Mouse (Mus musculus) kidney, embryonic 14.5 days (tissue): ENCODE measurements around the gene Gm1673. TPM values are rescaled to one million over a fixed set of nuclear protein-coding genes. Genes with fewer than 3 reads are reported as not detected.

ENCODE experiments used
- ATAC-seq: fragments of 200-750 bp; cut with Nextera tagmentation; 2 replicates; pipeline ENCODE4 v1.8.0; 2017; ENCODE audit warnings: moderate number of reproducible peaks, mild to moderate bottlenecking, moderate TSS enrichment, moderate library complexity; ENCODE audit not compliant: low FRiP score, low TSS enrichment
- H3K27ac ChIP-seq: fragments of 300-500 bp; sonication (generic); 2 replicates; pipeline ENCODE4 v1.5.1; 2014; ENCODE audit warnings: low read depth, mild to moderate bottlenecking, low read length, moderate library complexity, mixed read lengths
- H3K27me3 ChIP-seq: fragments of 300-500 bp; sonication (generic); 2 replicates; pipeline ENCODE4 v1.6.1; 2014; ENCODE audit warnings: mild to moderate bottlenecking, low read length; ENCODE audit not compliant: control insufficient read depth, insufficient read depth
- H3K36me3 ChIP-seq: fragments of 300-500 bp; sonication (generic); 2 replicates; pipeline ENCODE4 v1.6.1; 2014; ENCODE audit warnings: low read length, mixed read lengths; ENCODE audit not compliant: control insufficient read depth, insufficient read depth
- H3K4me1 ChIP-seq: fragments of 300-500 bp; sonication (generic); 2 replicates; pipeline ENCODE4 v1.6.1; 2014; ENCODE audit warnings: low read length, mixed read lengths; ENCODE audit not compliant: control insufficient read depth, insufficient read depth
- H3K4me2 ChIP-seq: fragments of 300-500 bp; sonication (generic); replicated peaks from 2 replicates; pipeline ENCODE4 v1.6.1; 2014; ENCODE audit warnings: low read depth, mild to moderate bottlenecking, low read length
- H3K4me3 ChIP-seq: fragments of 300-500 bp; sonication (generic); 2 replicates; pipeline ENCODE4 v1.5.1; 2014; ENCODE audit warnings: mild to moderate bottlenecking, low read length
- H3K9ac ChIP-seq: fragments of 300-500 bp; sonication (generic); 2 replicates; pipeline ENCODE4 v1.6.1; 2014; ENCODE audit warnings: low read depth, mild to moderate bottlenecking, low read length, moderate library complexity
- H3K9me3 ChIP-seq: fragments of 300-500 bp; sonication (generic); 2 replicates; pipeline ENCODE4 v1.6.1; 2016; ENCODE audit warnings: low read length; ENCODE audit not compliant: control insufficient read depth
- WGBS: fragments of 180-500 bp; shearing (Covaris S2); extraction: QIAGEN DNeasy Blood & Tissue Kit; methylation state at CpG from one replicate; pipeline ENCODE4 v1.1.7; 2014; 5-methylcytosine and 5-hydroxymethylcytosine counted together
- polyA plus RNA-seq: library from polyadenylated mRNA; unstranded; fragments of >200 nt; fragmentation: Nextera tagmentation; extraction: Ambion mirVana; gene quantifications from 2 replicates; pipeline ENCODE4 v1.2.1, GENCODE M21; 2014

Gene Gm1673
- polyA plus RNA-seq, 1 experiment from 2014 or later: 79.8 TPM

DNA sequence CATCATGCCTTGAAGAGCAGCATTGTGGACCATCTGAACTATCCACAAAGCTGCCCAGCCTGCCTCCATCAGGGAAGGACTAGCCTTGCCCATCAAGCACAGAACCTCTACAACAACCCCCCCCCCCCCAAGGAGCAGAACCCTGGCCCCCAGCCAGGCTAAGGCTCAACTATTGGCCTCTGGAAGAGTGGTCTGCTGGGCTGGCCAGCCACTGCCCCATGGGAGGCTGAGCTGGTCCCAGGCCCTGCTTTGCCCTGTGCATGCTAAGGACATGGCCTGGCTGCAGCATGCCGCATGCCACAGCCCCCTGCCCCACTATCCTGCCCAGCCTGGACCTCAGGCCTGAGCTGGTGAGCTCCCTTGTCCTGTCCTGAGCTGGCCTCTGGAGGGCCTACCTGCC, 18.2 kb downstream of the Gm1673 start:
- 100% methylated on average over 1 of the region's 1 CpGs for WGBS
- Histone ChIP-seq H3K9me3 (no peaks in the 10 kb centered on the region), H3K27me3 (peaks cover 31% of the 10 kb centered on the region), H3K4me1 (peaks cover 10% of the 10 kb centered on the region), H3K4me3 (no peak overlapping the region), H3K9ac (no peak overlapping the region), H3K27ac (no peak overlapping the region), H3K36me3 (no peaks in the 10 kb centered on the region), H3K4me2 (no peak overlapping the region)
- ATAC-seq: no peak

DNA sequence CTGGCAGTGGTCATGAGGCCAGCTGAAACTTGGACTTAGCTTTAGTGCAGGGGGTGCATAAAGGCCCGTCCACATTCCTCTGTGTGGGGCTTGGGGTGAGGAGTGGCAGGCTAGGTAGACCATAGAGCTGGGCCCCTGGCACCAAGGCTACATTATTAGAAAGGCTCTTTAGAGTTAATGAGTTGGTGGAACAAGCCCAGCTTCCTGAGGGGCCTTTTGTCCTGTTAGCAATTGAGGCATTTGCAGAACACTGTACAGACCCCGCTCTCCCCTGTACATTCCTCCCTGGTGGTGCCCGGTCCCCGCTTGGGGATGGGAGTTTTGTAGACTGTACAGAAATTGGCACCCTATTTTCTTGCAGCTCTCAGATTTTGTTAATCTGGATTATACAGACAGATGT, 19.4 kb downstream of the Gm1673 start:
- H3K36me3 ChIP-seq: no peaks in the 10 kb centered on the region
- no peak for ATAC-seq
- no peaks in the 10 kb centered on the region for H3K9me3 ChIP-seq
- no peak overlapping the region for H3K27ac ChIP-seq
- H3K4me3 ChIP-seq: no peak overlapping the region
- peaks cover 4% of the 10 kb centered on the region for H3K4me1 ChIP-seq
- H3K27me3 ChIP-seq: peaks cover 19% of the 10 kb centered on the region
- H3K9ac ChIP-seq: no peak overlapping the region
- no peak overlapping the region for H3K4me2 ChIP-seq
- WGBS: 84% methylated on average over 4 of the region's 4 CpGs

DNA sequence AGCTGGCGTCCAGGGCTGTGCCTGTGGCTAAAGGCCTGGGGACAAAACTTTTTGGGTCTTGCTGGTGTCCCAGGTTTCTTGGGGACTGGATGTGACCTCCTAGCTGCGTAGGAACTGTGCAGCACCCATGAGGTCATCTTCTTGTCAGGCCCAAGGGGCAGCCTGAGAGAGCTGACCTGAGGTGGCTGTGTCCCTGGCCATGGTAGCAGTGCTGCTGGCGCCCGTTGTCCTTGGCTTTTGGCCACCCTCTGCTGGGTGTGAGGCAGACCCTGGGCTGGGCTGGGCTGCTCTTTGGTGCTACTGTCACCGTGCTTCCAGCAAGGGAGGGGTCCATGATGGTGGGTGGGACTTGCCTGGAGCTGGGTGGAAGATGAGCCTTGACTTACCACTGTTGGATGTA, 21.4 kb downstream of the Gm1673 start:
- 82% methylated on average over 5 of the region's 5 CpGs for WGBS
- Histone ChIP-seq H3K4me2 (no peak overlapping the region), H3K4me3 (no peak overlapping the region), H3K36me3 (no peaks in the 10 kb centered on the region), H3K27me3 (no peaks in the 10 kb centered on the region), H3K4me1 (no peaks in the 10 kb centered on the region), H3K9me3 (no peaks in the 10 kb centered on the region), H3K27ac (no peak overlapping the region), H3K9ac (no peak overlapping the region)
- ATAC-seq: no peak

DNA sequence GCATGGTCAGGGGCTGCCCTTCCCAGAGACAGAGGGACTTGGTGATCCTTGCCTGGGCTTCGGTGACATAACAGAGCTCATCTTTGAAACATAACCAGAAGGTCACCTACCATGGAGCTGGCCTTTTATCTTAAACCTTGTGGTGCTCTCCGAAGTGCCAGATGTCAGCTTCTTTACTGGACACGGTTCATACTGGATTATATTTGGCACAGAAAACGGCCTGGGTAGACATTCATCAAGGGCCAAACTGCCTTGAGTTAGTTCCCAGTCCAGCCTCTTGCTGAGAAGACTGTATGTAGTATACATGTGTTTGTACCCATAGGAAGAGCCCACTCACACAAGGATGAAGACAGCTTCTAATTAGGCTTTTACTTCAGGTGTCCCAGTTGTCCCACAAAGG, 23.6 kb downstream of the Gm1673 start:
- 88% methylated on average over 4 of the region's 4 CpGs for WGBS
- no peak overlapping the region for H3K4me2 ChIP-seq
- H3K27me3 ChIP-seq: no peaks in the 10 kb centered on the region
- no peak overlapping the region for H3K27ac ChIP-seq
- H3K9me3 ChIP-seq: no peaks in the 10 kb centered on the region
- no peak overlapping the region for H3K9ac ChIP-seq
- H3K36me3 ChIP-seq: no peaks in the 10 kb centered on the region
- ATAC-seq: no peak
- H3K4me1 ChIP-seq: no peaks in the 10 kb centered on the region
- no peak overlapping the region for H3K4me3 ChIP-seq

DNA sequence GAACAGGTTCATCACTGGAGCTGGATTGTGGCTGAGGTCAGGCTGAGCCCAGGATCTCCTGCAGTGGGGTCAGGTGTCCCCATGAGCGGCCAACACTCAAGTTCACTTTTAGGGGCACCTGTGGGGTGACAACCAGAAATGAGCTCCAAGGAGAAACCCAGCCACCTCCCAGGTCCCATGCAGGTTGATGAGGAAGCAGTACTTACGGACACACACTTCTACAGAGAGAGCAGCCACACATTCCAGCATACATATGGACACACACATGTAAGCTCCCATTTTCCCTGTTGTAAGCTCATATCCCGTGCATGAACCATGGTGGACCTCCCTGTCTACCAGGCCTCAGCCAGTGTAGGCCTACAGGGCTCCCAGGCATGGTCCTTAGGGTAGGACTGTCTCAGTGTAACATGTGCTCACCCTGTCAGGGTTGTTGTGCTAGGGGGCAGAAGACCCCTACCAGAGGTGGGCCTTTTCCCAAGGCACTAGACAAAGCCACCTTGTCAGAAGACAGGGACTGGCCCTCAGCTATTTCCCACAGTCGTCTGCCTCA, 24.2 kb downstream of the Gm1673 start:
- 83% methylated on average over 4 of the region's 4 CpGs for WGBS
- Histone ChIP-seq H3K9ac (no peak overlapping the region), H3K27me3 (no peaks in the 10 kb centered on the region), H3K4me3 (no peak overlapping the region), H3K27ac (no peak overlapping the region), H3K4me1 (no peaks in the 10 kb centered on the region), H3K4me2 (no peak overlapping the region), H3K36me3 (no peaks in the 10 kb centered on the region), H3K9me3 (no peaks in the 10 kb centered on the region)
- no peak for ATAC-seq

DNA sequence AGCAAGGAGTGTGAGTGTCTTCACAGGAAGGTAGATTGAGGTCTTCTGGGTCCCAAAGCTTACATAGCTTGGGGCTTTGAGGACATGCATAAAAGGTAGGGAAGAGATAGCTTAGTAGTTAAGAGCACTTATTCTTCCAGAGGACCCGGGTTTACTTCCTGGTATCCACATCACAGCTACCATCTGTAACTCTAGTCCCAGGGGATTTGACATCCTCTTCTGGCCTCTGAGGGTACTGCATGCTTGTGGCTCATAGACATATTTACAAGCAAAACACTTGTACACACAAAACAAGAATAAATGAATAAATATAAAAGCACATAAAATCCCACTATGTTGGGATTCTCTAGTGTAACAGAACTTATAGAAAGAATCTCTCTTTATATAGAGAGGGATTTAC, 31.4 kb downstream of the Gm1673 start:
- ATAC-seq: no peak
- H3K4me1 ChIP-seq: no peaks in the 10 kb centered on the region

DNA sequence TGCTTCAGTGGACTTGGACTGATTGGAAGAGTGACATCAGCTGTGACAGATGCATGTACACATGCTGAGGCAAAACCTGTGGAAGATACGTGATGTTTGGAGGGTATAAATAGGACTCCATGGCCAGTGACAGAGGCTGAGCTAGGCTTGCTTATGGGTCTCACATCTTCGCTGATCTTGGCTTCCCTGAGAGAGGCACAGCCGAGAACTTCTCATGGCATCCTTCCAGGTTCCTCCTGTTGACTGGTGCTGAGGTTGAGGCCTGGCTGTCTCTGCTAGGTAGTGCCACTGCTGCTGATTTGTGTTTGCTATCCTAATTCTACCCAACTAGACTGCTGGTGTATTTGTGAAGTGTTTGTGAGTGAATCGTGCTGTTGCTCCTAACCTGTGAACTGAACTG, 35.7 kb downstream of the Gm1673 start:
- WGBS: 83% methylated on average over 4 of the region's 4 CpGs
- H3K4me2 ChIP-seq: no peak overlapping the region
- no peaks in the 10 kb centered on the region for H3K9me3 ChIP-seq
- no peaks in the 10 kb centered on the region for H3K27me3 ChIP-seq
- no peak overlapping the region for H3K27ac ChIP-seq
- H3K36me3 ChIP-seq: no peaks in the 10 kb centered on the region
- no peak overlapping the region for H3K9ac ChIP-seq
- no peak for ATAC-seq
- H3K4me3 ChIP-seq: no peak overlapping the region
- no peaks in the 10 kb centered on the region for H3K4me1 ChIP-seq

More for the DNA sequence above, 31.4 kb downstream of the Gm1673 start:
- Histone ChIP-seq H3K36me3 (no peaks in the 10 kb centered on the region), H3K4me2 (no peak overlapping the region), H3K27ac (no peak overlapping the region), H3K27me3 (no peaks in the 10 kb centered on the region), H3K4me3 (no peak overlapping the region), H3K9me3 (no peaks in the 10 kb centered on the region), H3K9ac (no peak overlapping the region)
- 67% methylated on average over 1 of the region's 1 CpGs for WGBS

DNA sequence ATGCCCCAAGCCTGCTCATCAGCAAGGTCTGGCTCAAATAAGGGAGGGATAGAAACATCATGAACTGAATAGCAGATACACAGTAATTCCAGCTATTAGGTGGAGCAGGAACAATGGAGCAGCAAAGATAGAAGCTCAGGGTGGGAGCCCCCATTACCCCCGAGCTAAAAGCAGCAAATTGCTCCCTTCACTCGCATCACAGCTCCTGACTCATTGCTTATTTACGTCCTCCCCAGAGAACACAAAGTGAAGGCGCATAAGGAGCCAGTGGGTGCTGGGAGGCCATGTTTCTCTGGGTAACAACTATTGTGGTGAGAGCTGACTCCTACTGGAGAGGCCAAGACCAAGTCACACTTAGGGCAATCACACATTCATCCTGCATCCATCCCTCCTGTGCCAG, 46.9 kb downstream of the Gm1673 start:
- H3K36me3 ChIP-seq: no peaks in the 10 kb centered on the region
- H3K27me3 ChIP-seq: no peaks in the 10 kb centered on the region
- 71% methylated on average over 4 of the region's 4 CpGs for WGBS
- no peaks in the 10 kb centered on the region for H3K9me3 ChIP-seq
- no peaks in the 10 kb centered on the region for H3K4me1 ChIP-seq
- ATAC-seq: no peak
- H3K27ac ChIP-seq: no peak overlapping the region
- no peak overlapping the region for H3K4me2 ChIP-seq
- no peak overlapping the region for H3K9ac ChIP-seq
- no peak overlapping the region for H3K4me3 ChIP-seq

DNA sequence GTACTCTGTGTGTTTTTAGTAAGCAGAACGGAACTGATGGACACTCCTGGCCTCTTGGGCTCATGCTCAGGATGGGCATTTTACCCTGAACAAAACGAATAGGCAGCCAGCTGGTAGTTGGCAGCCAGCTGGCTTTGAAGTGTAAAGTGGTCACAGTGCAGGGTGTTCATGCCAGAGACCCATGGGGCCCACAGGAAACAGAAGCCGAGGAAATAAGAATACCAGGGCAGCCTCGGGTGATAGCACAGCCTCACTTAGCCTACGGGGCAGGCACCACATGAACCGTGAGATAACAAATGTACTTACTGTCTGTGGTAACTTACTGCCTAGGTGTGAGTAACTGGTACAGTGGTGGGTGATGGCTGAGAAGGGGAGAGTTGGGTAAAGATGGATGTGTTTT, 47.8 kb downstream of the Gm1673 start:
- no peak for ATAC-seq
- no peak overlapping the region for H3K27ac ChIP-seq
- no peak overlapping the region for H3K4me3 ChIP-seq
- H3K36me3 ChIP-seq: no peaks in the 10 kb centered on the region
- H3K27me3 ChIP-seq: no peaks in the 10 kb centered on the region
- no peak overlapping the region for H3K9ac ChIP-seq
- no peaks in the 10 kb centered on the region for H3K9me3 ChIP-seq
- no peak overlapping the region for H3K4me2 ChIP-seq
- H3K4me1 ChIP-seq: no peaks in the 10 kb centered on the region
- 72% methylated on average over 6 of the region's 6 CpGs for WGBS
